Mouse (Mus musculus): ENCODE measurements at regions not wholly inside any gene's neighbourhood (a gene's known extent, or its start where the extent isn't known, plus 50 kb on each side); places are given as distances from the start of the nearest gene placed in this dataset.

- Histone ChIP-seq H3K27ac (ENCODE audit: insufficient read depth, low read length) (no peak overlapping the region), H3K4me3 (ENCODE audit: insufficient read depth, low read length) (no peak overlapping the region), H3K4me1 (ENCODE audit: control insufficient read depth, insufficient read depth, low read length) (no peaks in the 10 kb centered on the region; the same call in 1 of the 2 replicates)
- TF ChIP-seq POLR2A (IDR thresholded peaks at IDR 0.05; ENCODE audit: low read depth, low read length) (no peak), CTCF (IDR thresholded peaks at IDR 0.05; ENCODE audit: borderline replicate concordance, insufficient read depth, low read length) (no peak)
Observed at GRCm38 (mm10) chr2:171308486-171308885, 576.9 kb downstream of the Dok5 start.

- Histone ChIP-seq H3K4me3 (ENCODE audit: insufficient read depth, low read length) (no peak overlapping the region), H3K4me1 (ENCODE audit: control insufficient read depth, insufficient read depth, low read length) (no peaks in the 10 kb centered on the region; the same call in 1 of the 2 replicates), H3K27ac (ENCODE audit: insufficient read depth, low read length) (no peak overlapping the region)
- TF ChIP-seq POLR2A (IDR thresholded peaks at IDR 0.05; ENCODE audit: low read depth, low read length), result no peak
Observed at GRCm38 (mm10) chr2:171306000-171306399, 574.4 kb downstream of the Dok5 start.

GRCm38 (mm10) chr2:171298519-171298918, 566.9 kb downstream of the Dok5 start:
- TF ChIP-seq CTCF (IDR thresholded peaks at IDR 0.05; ENCODE audit: borderline replicate concordance, insufficient read depth, low read length) (no peak), POLR2A (IDR thresholded peaks at IDR 0.05; ENCODE audit: low read depth, low read length) (no peak)
- Histone ChIP-seq H3K4me3 (ENCODE audit: insufficient read depth, low read length) (no peak overlapping the region), H3K27ac (ENCODE audit: insufficient read depth, low read length) (no peak overlapping the region), H3K4me1 (ENCODE audit: control insufficient read depth, insufficient read depth, low read length) (no peaks in the 10 kb centered on the region)

- no peak overlapping the region for H3K27ac ChIP-seq (ENCODE audit: insufficient read depth, low read length)
- H3K4me3 ChIP-seq (ENCODE audit: insufficient read depth, low read length), result no peak overlapping the region
- TF ChIP-seq POLR2A (IDR thresholded peaks at IDR 0.05; ENCODE audit: low read depth, low read length) (no peak), CTCF (IDR thresholded peaks at IDR 0.05; ENCODE audit: borderline replicate concordance, insufficient read depth, low read length) (no peak)
- no peaks in the 10 kb centered on the region for H3K4me1 ChIP-seq (ENCODE audit: control insufficient read depth, insufficient read depth, low read length)
Observed at GRCm38 (mm10) chr2:171295603-171296002, 564.0 kb downstream of the Dok5 start.

GRCm38 (mm10) chr2:171292579-171292978, 561.0 kb downstream of the Dok5 start:
- H3K4me1 ChIP-seq (ENCODE audit: control insufficient read depth, insufficient read depth, low read length), result no peaks in the 10 kb centered on the region
- H3K27ac ChIP-seq (ENCODE audit: insufficient read depth, low read length), result no peak overlapping the region
- H3K4me3 ChIP-seq (ENCODE audit: insufficient read depth, low read length), result no peak overlapping the region
- TF ChIP-seq POLR2A (IDR thresholded peaks at IDR 0.05; ENCODE audit: low read depth, low read length) (no peak), CTCF (IDR thresholded peaks at IDR 0.05; ENCODE audit: borderline replicate concordance, insufficient read depth, low read length) (no peak)

- H3K27ac ChIP-seq (ENCODE audit: insufficient read depth, low read length), result no peak overlapping the region
- H3K4me1 ChIP-seq (ENCODE audit: control insufficient read depth, insufficient read depth, low read length), result no peaks in the 10 kb centered on the region
- no peak overlapping the region for H3K4me3 ChIP-seq (ENCODE audit: insufficient read depth, low read length)
- no peak for TF ChIP-seq POLR2A (IDR thresholded peaks at IDR 0.05; ENCODE audit: low read depth, low read length)
Observed at GRCm38 (mm10) chr2:171285719-171286394, 554.2 kb downstream of the Dok5 start.

- TF ChIP-seq CTCF (IDR thresholded peaks at IDR 0.05; ENCODE audit: borderline replicate concordance, insufficient read depth, low read length) (no peak), POLR2A (IDR thresholded peaks at IDR 0.05; ENCODE audit: low read depth, low read length) (no peak)
- Histone ChIP-seq H3K4me3 (ENCODE audit: insufficient read depth, low read length) (no peak overlapping the region), H3K27ac (ENCODE audit: insufficient read depth, low read length) (no peak overlapping the region), H3K4me1 (ENCODE audit: control insufficient read depth, insufficient read depth, low read length) (no peaks in the 10 kb centered on the region)
Observed at GRCm38 (mm10) chr2:171280132-171280531, 548.5 kb downstream of the Dok5 start.

GRCm38 (mm10) chr2:171279319-171279718, 547.7 kb downstream of the Dok5 start:
- Histone ChIP-seq H3K4me1 (ENCODE audit: control insufficient read depth, insufficient read depth, low read length) (no peaks in the 10 kb centered on the region), H3K4me3 (ENCODE audit: insufficient read depth, low read length) (no peak overlapping the region), H3K27ac (ENCODE audit: insufficient read depth, low read length) (no peak overlapping the region)
- no peak for TF ChIP-seq POLR2A (IDR thresholded peaks at IDR 0.05; ENCODE audit: low read depth, low read length)
- no peak for TF ChIP-seq CTCF (IDR thresholded peaks at IDR 0.05; ENCODE audit: borderline replicate concordance, insufficient read depth, low read length)

- H3K4me3 ChIP-seq (ENCODE audit: insufficient read depth, low read length), result no peak overlapping the region
- no peak for TF ChIP-seq CTCF (IDR thresholded peaks at IDR 0.05; ENCODE audit: borderline replicate concordance, insufficient read depth, low read length)
- no peak for TF ChIP-seq POLR2A (IDR thresholded peaks at IDR 0.05; ENCODE audit: low read depth, low read length)
Observed at GRCm38 (mm10) chr2:171253194-171253593, 521.6 kb downstream of the Dok5 start.

GRCm38 (mm10) chr2:171245391-171245790, 513.8 kb downstream of the Dok5 start:
- Histone ChIP-seq H3K27ac (ENCODE audit: insufficient read depth, low read length) (no peak overlapping the region), H3K4me3 (ENCODE audit: insufficient read depth, low read length) (no peak overlapping the region), H3K4me1 (ENCODE audit: control insufficient read depth, insufficient read depth, low read length) (no peaks in the 10 kb centered on the region)
- no peak for TF ChIP-seq CTCF (IDR thresholded peaks at IDR 0.05; ENCODE audit: borderline replicate concordance, insufficient read depth, low read length)
- TF ChIP-seq POLR2A (IDR thresholded peaks at IDR 0.05; ENCODE audit: low read depth, low read length), result no peak

More at GRCm38 (mm10) chr2:171253194-171253593, 521.6 kb downstream of the Dok5 start:
- Histone ChIP-seq H3K4me1 (ENCODE audit: control insufficient read depth, insufficient read depth, low read length) (no peaks in the 10 kb centered on the region), H3K27ac (ENCODE audit: insufficient read depth, low read length) (no peak overlapping the region)
